Mouse (Mus musculus): ENCODE results near the gene Ugt1a1.

GRCm38 (mm10) chr1:88240579-88240978 lies 28.8 kb downstream of the Ugt1a1 start:
- no peak for TF ChIP-seq EP300 (IDR thresholded peaks at IDR 0.05; ENCODE audit: low read depth)
- no peak for TF ChIP-seq CTCF (IDR thresholded peaks at IDR 0.05; ENCODE audit: low read depth)
